Mouse (Mus musculus): ENCODE data around the gene Lbr. TPM values are rescaled to one million over a fixed set of nuclear protein-coding genes. Genes with fewer than 3 reads are reported as not detected.

The Lbr gene
- polyA plus RNA-seq, 1 experiment from 2014 or later: 105 TPM

- no peak for ATAC-seq (replicated peaks; ENCODE audit: insufficient number of reproducible peaks, low FRiP score, low TSS enrichment)
- no peak overlapping the region for H3K9ac ChIP-seq (ENCODE audit: low read depth, low read length)
- H3K36me3 ChIP-seq (ENCODE audit: control insufficient read depth, insufficient read depth, low read length): no peaks in the 10 kb centered on the region
- no peak overlapping the region for H3K4me2 ChIP-seq
- no peaks in the 10 kb centered on the region for H3K9me3 ChIP-seq (replicated peaks; ENCODE audit: control insufficient read depth, low read length)
- no peak overlapping the region for H3K27ac ChIP-seq (ENCODE audit: low read depth, low read length)
- WGBS (ENCODE audit: insufficient replicate concordance): 86% methylated on average over 1 of the region's 1 CpGs
- no peak overlapping the region for H3K4me3 ChIP-seq (ENCODE audit: low read depth, low read length)
- peaks cover 6% of the 10 kb centered on the region; the same call in 1 of the 2 replicates for H3K4me1 ChIP-seq (ENCODE audit: control insufficient read depth, insufficient read depth, low read length)
- H3K27me3 ChIP-seq (ENCODE audit: control insufficient read depth, insufficient read depth, low read length): no peaks in the 10 kb centered on the region
Observed at GRCm38 (mm10) chr1:181848210-181848609, 5.4 kb upstream of the Lbr start.

DNA sequence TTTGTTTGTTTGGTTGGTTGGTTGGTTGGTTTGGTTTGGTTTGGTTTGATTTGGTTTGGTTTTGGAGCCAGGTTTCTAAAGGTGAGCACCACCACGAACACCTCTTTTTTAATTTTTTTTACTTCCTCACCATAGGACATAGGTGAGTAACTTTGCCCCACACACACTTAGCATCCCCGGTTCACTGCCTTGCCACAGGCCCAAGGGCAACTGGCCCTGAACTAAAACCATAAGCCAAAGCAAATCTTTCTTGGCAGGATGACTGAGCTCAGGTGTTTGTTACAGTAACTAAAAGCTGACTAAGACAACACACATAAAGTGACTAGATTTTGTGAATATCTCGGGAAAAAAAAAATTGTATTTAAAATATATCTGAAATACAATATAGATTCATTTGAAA, 4.5 kb upstream of the Lbr start:
- Histone ChIP-seq H3K4me3 (ENCODE audit: low read depth, low read length) (no peak overlapping the region), H3K4me2 (no peak overlapping the region), H3K9me3 (replicated peaks; ENCODE audit: control insufficient read depth, low read length) (no peaks in the 10 kb centered on the region), H3K27ac (ENCODE audit: low read depth, low read length) (no peak overlapping the region), H3K36me3 (ENCODE audit: control insufficient read depth, insufficient read depth, low read length) (no peaks in the 10 kb centered on the region), H3K27me3 (ENCODE audit: control insufficient read depth, insufficient read depth, low read length) (no peaks in the 10 kb centered on the region), H3K9ac (ENCODE audit: low read depth, low read length) (no peak overlapping the region), H3K4me1 (ENCODE audit: control insufficient read depth, insufficient read depth, low read length) (0 out of 2 replicates have a peak, but pooled peaks cover 4% of the 10 kb centered on the region)
- no peak for ATAC-seq (replicated peaks; ENCODE audit: insufficient number of reproducible peaks, low FRiP score, low TSS enrichment)
- WGBS (ENCODE audit: insufficient replicate concordance): 84% methylated on average over 3 of the region's 3 CpGs

DNA sequence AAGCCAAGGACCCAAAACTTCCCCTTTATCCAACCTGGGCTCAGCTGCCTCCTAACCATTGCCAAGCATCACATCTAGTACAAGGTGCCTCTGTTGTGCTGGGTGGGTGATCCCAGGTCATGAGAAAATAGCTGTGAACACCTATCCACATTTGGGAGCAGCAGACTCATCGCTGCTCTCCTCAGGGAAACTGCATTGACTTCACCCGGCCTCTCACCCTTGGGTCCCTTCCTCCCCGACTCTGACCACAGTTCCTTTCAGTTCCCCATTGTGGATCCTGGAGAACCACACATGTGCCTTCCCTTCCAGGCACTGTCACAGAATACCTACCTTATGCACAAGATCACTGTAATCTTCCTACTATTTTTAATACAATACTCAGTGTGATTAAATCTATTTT, 2.9 kb upstream of the Lbr start:
- H3K4me1 ChIP-seq (ENCODE audit: control insufficient read depth, insufficient read depth, low read length): 0 out of 2 replicates have a peak, but pooled peaks cover 4% of the 10 kb centered on the region
- no peak overlapping the region for H3K9ac ChIP-seq (ENCODE audit: low read depth, low read length)
- no peaks in the 10 kb centered on the region for H3K36me3 ChIP-seq (ENCODE audit: control insufficient read depth, insufficient read depth, low read length)
- no peak overlapping the region for H3K4me2 ChIP-seq
- no peaks in the 10 kb centered on the region for H3K27me3 ChIP-seq (ENCODE audit: control insufficient read depth, insufficient read depth, low read length)
- WGBS (ENCODE audit: insufficient replicate concordance): 83% methylated on average over 3 of the region's 3 CpGs
- no peaks in the 10 kb centered on the region for H3K9me3 ChIP-seq (replicated peaks; ENCODE audit: control insufficient read depth, low read length)
- H3K27ac ChIP-seq (ENCODE audit: low read depth, low read length): no peak overlapping the region
- no peak overlapping the region for H3K4me3 ChIP-seq (ENCODE audit: low read depth, low read length)
- no peak for ATAC-seq (replicated peaks; ENCODE audit: insufficient number of reproducible peaks, low FRiP score, low TSS enrichment)

GRCm38 (mm10) chr1:181844874-181845547, 2.2 kb upstream of the Lbr start:
- ATAC-seq (replicated peaks; ENCODE audit: insufficient number of reproducible peaks, low FRiP score, low TSS enrichment): no peak
- no peak overlapping the region for H3K27ac ChIP-seq (ENCODE audit: low read depth, low read length)
- no peaks in the 10 kb centered on the region for H3K27me3 ChIP-seq (ENCODE audit: control insufficient read depth, insufficient read depth, low read length)
- H3K36me3 ChIP-seq (ENCODE audit: control insufficient read depth, insufficient read depth, low read length): no peaks in the 10 kb centered on the region
- no peaks in the 10 kb centered on the region for H3K9me3 ChIP-seq (replicated peaks; ENCODE audit: control insufficient read depth, low read length)
- no peak overlapping the region for H3K4me2 ChIP-seq
- 71% methylated on average over 15 of the region's 15 CpGs for WGBS (ENCODE audit: insufficient replicate concordance)
- H3K4me3 ChIP-seq (ENCODE audit: low read depth, low read length): no peak overlapping the region
- no peak overlapping the region for H3K9ac ChIP-seq (ENCODE audit: low read depth, low read length)
- peaks cover 8% of the 10 kb centered on the region for H3K4me1 ChIP-seq (ENCODE audit: control insufficient read depth, insufficient read depth, low read length)

GRCm38 (mm10) chr1:181841864-181842672, 778 bp downstream of the Lbr start:
- WGBS (ENCODE audit: insufficient replicate concordance): under 1% methylated on average over 94 of the region's 113 CpGs
- peak; percentile 98 for ATAC-seq (replicated peaks; ENCODE audit: insufficient number of reproducible peaks, low FRiP score, low TSS enrichment)

GRCm38 (mm10) chr1:181841396-181841795, 1.4 kb downstream of the Lbr start:
- Histone ChIP-seq H3K4me2 (peak overlapping the region; percentile 92), H3K36me3 (ENCODE audit: control insufficient read depth, insufficient read depth, low read length) (peaks cover under 1% of the 10 kb centered on the region; the same call in 1 of the 2 replicates), H3K9me3 (replicated peaks; ENCODE audit: control insufficient read depth, low read length) (no peaks in the 10 kb centered on the region), H3K27ac (ENCODE audit: low read depth, low read length) (peak overlapping the region; percentile 97), H3K4me1 (ENCODE audit: control insufficient read depth, insufficient read depth, low read length) (peaks cover 12% of the 10 kb centered on the region), H3K27me3 (ENCODE audit: control insufficient read depth, insufficient read depth, low read length) (no peaks in the 10 kb centered on the region), H3K9ac (ENCODE audit: low read depth, low read length) (peak overlapping the region; percentile 96), H3K4me3 (ENCODE audit: low read depth, low read length) (peak overlapping the region; percentile 78)
- 2% methylated on average over 16 of the region's 16 CpGs for WGBS (ENCODE audit: insufficient replicate concordance)
- no peak; the same call in 1 of the 2 replicates for ATAC-seq (replicated peaks; ENCODE audit: insufficient number of reproducible peaks, low FRiP score, low TSS enrichment)

More at GRCm38 (mm10) chr1:181841864-181842672, 778 bp downstream of the Lbr start:
- Histone ChIP-seq H3K27me3 (ENCODE audit: control insufficient read depth, insufficient read depth, low read length) (no peaks in the 10 kb centered on the region), H3K27ac (ENCODE audit: low read depth, low read length) (peak overlapping the region; percentile 97), H3K9me3 (replicated peaks; ENCODE audit: control insufficient read depth, low read length) (no peaks in the 10 kb centered on the region), H3K4me3 (ENCODE audit: low read depth, low read length) (peak overlapping the region; percentile 78), H3K9ac (ENCODE audit: low read depth, low read length) (peak overlapping the region; percentile 96), H3K4me1 (ENCODE audit: control insufficient read depth, insufficient read depth, low read length) (peaks cover 12% of the 10 kb centered on the region), H3K36me3 (ENCODE audit: control insufficient read depth, insufficient read depth, low read length) (no peaks in the 10 kb centered on the region), H3K4me2 (peak overlapping the region; percentile 92)

GRCm38 (mm10) chr1:181839746-181840366, 3.0 kb downstream of the Lbr start:
- 4% methylated on average over 6 of the region's 6 CpGs for WGBS (ENCODE audit: insufficient replicate concordance)
- Histone ChIP-seq H3K27ac (ENCODE audit: low read depth, low read length) (no peak overlapping the region), H3K4me1 (ENCODE audit: control insufficient read depth, insufficient read depth, low read length) (peaks cover 12% of the 10 kb centered on the region), H3K4me3 (ENCODE audit: low read depth, low read length) (peak overlapping the region; percentile 28), H3K36me3 (ENCODE audit: control insufficient read depth, insufficient read depth, low read length) (peaks cover 11% of the 10 kb centered on the region), H3K9ac (ENCODE audit: low read depth, low read length) (peak overlapping the region; percentile 50), H3K27me3 (ENCODE audit: control insufficient read depth, insufficient read depth, low read length) (no peaks in the 10 kb centered on the region), H3K4me2 (peak overlapping the region; percentile 92), H3K9me3 (replicated peaks; ENCODE audit: control insufficient read depth, low read length) (no peaks in the 10 kb centered on the region)
- no peak for ATAC-seq (replicated peaks; ENCODE audit: insufficient number of reproducible peaks, low FRiP score, low TSS enrichment)

DNA sequence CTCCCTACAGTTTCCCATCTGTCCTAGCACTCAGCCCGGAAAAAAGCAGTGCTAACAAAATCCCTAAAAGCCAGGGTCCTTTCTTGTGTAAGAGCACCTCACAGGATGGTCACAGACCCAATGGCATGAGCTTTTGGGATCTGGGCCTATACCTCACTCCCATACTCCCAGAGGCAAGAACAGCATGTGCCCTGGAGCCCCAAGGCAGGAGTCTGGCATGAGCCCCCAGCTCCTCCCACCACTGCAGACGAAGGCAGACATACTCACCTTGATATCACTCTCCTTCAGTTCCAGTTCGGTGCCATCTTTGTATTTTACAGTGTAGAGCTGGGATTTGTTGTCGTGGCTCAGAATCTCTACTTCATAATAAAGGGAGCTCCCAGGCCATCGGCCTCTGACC, 4.7 kb downstream of the Lbr start:
- Histone ChIP-seq H3K9ac (ENCODE audit: low read depth, low read length) (no peak overlapping the region), H3K27ac (ENCODE audit: low read depth, low read length) (no peak overlapping the region), H3K9me3 (replicated peaks; ENCODE audit: control insufficient read depth, low read length) (no peaks in the 10 kb centered on the region), H3K27me3 (ENCODE audit: control insufficient read depth, insufficient read depth, low read length) (no peaks in the 10 kb centered on the region), H3K4me3 (ENCODE audit: low read depth, low read length) (no peak overlapping the region), H3K36me3 (ENCODE audit: control insufficient read depth, insufficient read depth, low read length) (peaks cover 13% of the 10 kb centered on the region), H3K4me1 (ENCODE audit: control insufficient read depth, insufficient read depth, low read length) (peaks cover 12% of the 10 kb centered on the region), H3K4me2 (no peak overlapping the region)
- ATAC-seq (replicated peaks; ENCODE audit: insufficient number of reproducible peaks, low FRiP score, low TSS enrichment): no peak
- 92% methylated on average over 5 of the region's 5 CpGs for WGBS (ENCODE audit: insufficient replicate concordance)

Measured in heart, embryonic 11.5 days (tissue).